Mouse (Mus musculus) neural tube, embryonic 11.5 days (tissue): Measurements from ENCODE around the gene Mif. TPM values are rescaled to one million over a fixed set of nuclear protein-coding genes. Genes with fewer than 3 reads are reported as not detected.
"Not testable (repeated sequence)": the region's sequence is repeated elsewhere in the genome, so short reads cannot be mapped to it uniquely, and the experiment has no call there.

Source experiments
- ATAC-seq: fragments of 200-750 bp; cut with Nextera tagmentation; 2 replicates; pipeline ENCODE4 v1.8.0; 2017; ENCODE audit warnings: moderate number of reproducible peaks, mild to moderate bottlenecking, moderate TSS enrichment, moderate library complexity; ENCODE audit not compliant: insufficient read depth, low FRiP score, low TSS enrichment
- DNase-seq: peaks from one replicate; pipeline ENCODE4 v3.0.0-alpha.2; 2015; ENCODE audit warnings: low spot score
- H3K27ac ChIP-seq: fragments of 300-500 bp; sonication (generic); 2 replicates; pipeline ENCODE4 v1.5.1; 2014; ENCODE audit warnings: low read depth, mild to moderate bottlenecking, low read length
- H3K27me3 ChIP-seq: fragments of 300-500 bp; sonication (generic); 2 replicates; pipeline ENCODE4 v1.6.1; 2014; ENCODE audit warnings: mild to moderate bottlenecking, low read length, mixed read lengths; ENCODE audit not compliant: control insufficient read depth, insufficient read depth
- H3K36me3 ChIP-seq: fragments of 300-500 bp; sonication (generic); 2 replicates; pipeline ENCODE4 v1.6.1; 2014; ENCODE audit warnings: mild to moderate bottlenecking, low read length, moderate library complexity, mixed read lengths; ENCODE audit not compliant: control insufficient read depth, insufficient read depth
- H3K4me1 ChIP-seq: fragments of 300-500 bp; sonication (generic); 2 replicates; pipeline ENCODE4 v1.6.1; 2014; ENCODE audit warnings: low read length, mixed read lengths; ENCODE audit not compliant: control insufficient read depth, insufficient read depth
- H3K4me2 ChIP-seq: fragments of 300-500 bp; sonication (generic); 2 replicates; pipeline ENCODE4 v1.6.1; 2014; ENCODE audit warnings: low read depth, mild to moderate bottlenecking, moderate library complexity
- H3K4me3 ChIP-seq: fragments of 300-500 bp; sonication (generic); 2 replicates; pipeline ENCODE4 v1.5.1; 2014; ENCODE audit warnings: low read depth, low read length
- H3K9ac ChIP-seq: fragments of 300-500 bp; sonication (generic); 2 replicates; pipeline ENCODE4 v1.6.1; 2014; ENCODE audit warnings: mild to moderate bottlenecking, low read length
- H3K9me3 ChIP-seq: fragments of 300-500 bp; sonication (generic); 2 replicates; pipeline ENCODE4 v1.6.1; 2016; ENCODE audit warnings: low read length; ENCODE audit not compliant: control insufficient read depth
- WGBS: fragments of 180-500 bp; shearing (Covaris S2); extraction: QIAGEN DNeasy Blood & Tissue Kit; methylation state at CpG from one replicate; pipeline ENCODE4 v1.1.7; 2014; 5-methylcytosine and 5-hydroxymethylcytosine counted together
- polyA plus RNA-seq: library from polyadenylated mRNA; unstranded; fragments of >200 nt; fragmentation: Nextera tagmentation; extraction: Ambion mirVana; gene quantifications from 2 replicates; pipeline ENCODE4 v1.2.1, GENCODE M21; 2014

Mif gene
- polyA plus RNA-seq: 2,352 and 2,361 TPM in 2 replicates

- H3K27me3 ChIP-seq, H3K36me3 ChIP-seq, H3K9me3 ChIP-seq: not testable (repeated sequence)
- peak; percentile 96 for DNase-seq
- Histone ChIP-seq H3K4me3 (peak within 1 kb of the TSS; percentile 70), H3K4me2 (peak within 1 kb of the TSS; percentile 80), H3K27ac (peak within 1 kb of the TSS; percentile 86), H3K9ac (peak within 1 kb of the TSS; percentile 95), H3K4me1 (peaks cover 10% of the 10 kb centered on the region; the same call in 1 of the 2 replicates)
- WGBS: 0% methylated on average over 40 of the region's 46 CpGs
- ATAC-seq: peak; percentile 95
These were observed at the start of gene Mif for GRCm38 (mm10) chr10:75859786-75860470. Mif (minus strand) TSS chr10:75860240.

DNA sequence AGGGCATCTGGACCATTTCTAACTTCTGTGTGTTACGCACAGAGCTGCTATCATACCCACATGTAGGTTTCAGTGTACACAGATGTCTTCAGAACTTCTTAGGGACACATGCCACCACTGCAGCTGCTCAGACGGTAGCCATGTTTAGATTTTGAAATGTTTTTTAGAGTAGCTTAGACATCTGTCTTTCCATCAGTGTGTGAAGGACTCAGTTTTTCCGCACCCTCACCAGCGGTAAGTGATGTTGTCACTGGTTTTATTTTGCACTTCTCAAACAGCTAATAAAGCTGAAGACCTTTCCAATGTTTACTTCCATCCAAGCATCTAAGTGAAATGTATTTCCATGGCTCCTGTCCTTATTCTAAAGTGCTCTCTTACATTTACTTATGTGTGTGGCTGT lies 46.8 kb upstream of the Mif start:
- 94% methylated on average over 4 of the region's 4 CpGs for WGBS
- H3K36me3 ChIP-seq: peaks cover 39% of the 10 kb centered on the region
- ATAC-seq: no peak

GRCm38 (mm10) chr10:75904391-75904790 lies 44.4 kb upstream of the Mif start:
- peaks cover 26% of the 10 kb centered on the region for H3K36me3 ChIP-seq
- H3K27ac ChIP-seq: no peak overlapping the region
- no peak overlapping the region for H3K9ac ChIP-seq
- H3K4me3 ChIP-seq: no peak overlapping the region
- no peak overlapping the region for H3K4me2 ChIP-seq
- no peaks in the 10 kb centered on the region for H3K9me3 ChIP-seq
- no peaks in the 10 kb centered on the region for H3K4me1 ChIP-seq
- no peak for ATAC-seq
- DNase-seq: peak; percentile 7
- WGBS: 89% methylated on average over 5 of the region's 5 CpGs
- no peaks in the 10 kb centered on the region for H3K27me3 ChIP-seq

More for the DNA sequence above, 46.8 kb upstream of the Mif start:
- no peaks in the 10 kb centered on the region for H3K9me3 ChIP-seq
- no peak overlapping the region for H3K9ac ChIP-seq
- no peak overlapping the region for H3K4me3 ChIP-seq
- H3K4me1 ChIP-seq: no peaks in the 10 kb centered on the region
- H3K4me2 ChIP-seq: no peak overlapping the region
- no peaks in the 10 kb centered on the region for H3K27me3 ChIP-seq
- peak; percentile 8 for DNase-seq
- no peak overlapping the region for H3K27ac ChIP-seq

DNA sequence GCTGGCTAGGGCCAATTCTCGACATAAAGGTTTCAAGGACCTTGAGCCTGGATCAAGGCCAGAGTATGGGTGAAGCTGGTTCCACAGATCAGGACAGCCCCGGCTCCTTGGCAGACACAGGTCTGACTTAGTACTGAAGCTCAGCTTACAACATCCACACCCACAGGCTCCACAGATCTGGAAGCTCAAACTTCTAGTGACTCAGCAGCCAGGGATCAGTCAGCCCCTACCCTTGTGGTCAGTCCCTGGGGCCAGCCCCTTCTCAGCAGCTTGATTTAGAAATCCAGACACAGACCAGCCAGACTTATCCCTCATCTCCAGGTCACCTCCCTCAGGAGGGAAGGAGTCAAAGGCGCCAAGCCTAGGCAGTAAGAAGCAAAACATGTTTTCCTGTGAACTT lies 38.8 kb upstream of the Mif start:
- Histone ChIP-seq H3K27ac (no peak overlapping the region), H3K4me1 (peaks cover 2% of the 10 kb centered on the region), H3K36me3 (peaks cover 33% of the 10 kb centered on the region), H3K9ac (no peak overlapping the region), H3K27me3 (no peaks in the 10 kb centered on the region), H3K9me3 (no peaks in the 10 kb centered on the region), H3K4me3 (no peak overlapping the region), H3K4me2 (no peak overlapping the region)
- DNase-seq: no peak
- no peak for ATAC-seq
- 86% methylated on average over 3 of the region's 3 CpGs for WGBS

GRCm38 (mm10) chr10:75898039-75898564 lies 38.1 kb upstream of the Mif start:
- Histone ChIP-seq H3K27ac (no peak overlapping the region), H3K9ac (no peak overlapping the region), H3K36me3 (peaks cover 26% of the 10 kb centered on the region), H3K4me1 (peaks cover 7% of the 10 kb centered on the region), H3K4me2 (no peak overlapping the region), H3K9me3 (no peaks in the 10 kb centered on the region), H3K4me3 (no peak overlapping the region), H3K27me3 (no peaks in the 10 kb centered on the region)
- ATAC-seq: no peak
- 77% methylated on average over 6 of the region's 6 CpGs for WGBS
- DNase-seq: no peak

GRCm38 (mm10) chr10:75897373-75897772 lies 37.3 kb upstream of the Mif start:
- H3K36me3 ChIP-seq: peaks cover 21% of the 10 kb centered on the region
- ATAC-seq (no peak), DNase-seq (peak; percentile 79)
- H3K9me3 ChIP-seq: no peaks in the 10 kb centered on the region
- H3K9ac ChIP-seq: no peak overlapping the region
- no peak overlapping the region for H3K27ac ChIP-seq
- H3K4me3 ChIP-seq: no peak overlapping the region
- no peaks in the 10 kb centered on the region for H3K27me3 ChIP-seq
- WGBS: 44% methylated on average over 6 of the region's 6 CpGs
- H3K4me2 ChIP-seq: no peak overlapping the region
- H3K4me1 ChIP-seq: peaks cover 10% of the 10 kb centered on the region

DNA sequence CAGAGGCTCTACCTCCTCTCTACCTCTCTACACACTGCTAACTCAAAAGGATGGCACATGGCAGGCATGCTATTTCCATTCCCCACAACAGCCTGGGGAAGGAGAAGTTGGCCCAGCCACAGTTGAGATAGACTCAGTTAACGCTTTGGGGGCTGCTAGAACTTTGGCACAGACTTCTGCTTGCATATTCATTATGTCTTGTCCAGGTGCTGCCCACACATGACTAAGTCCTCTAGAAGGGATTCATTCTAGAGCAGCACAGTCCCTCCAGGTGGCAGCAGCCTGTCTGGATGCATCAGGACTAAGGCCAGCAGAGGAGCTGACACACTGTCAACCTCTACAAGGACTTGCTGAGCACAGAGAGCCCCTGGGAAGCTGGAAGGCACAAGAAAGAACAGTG lies 36.2 kb upstream of the Mif start:
- Histone ChIP-seq H3K36me3 (peaks cover 13% of the 10 kb centered on the region; the same call in 1 of the 2 replicates), H3K9ac (no peak overlapping the region), H3K4me3 (no peak overlapping the region), H3K27me3 (no peaks in the 10 kb centered on the region), H3K27ac (no peak overlapping the region), H3K4me2 (no peak overlapping the region), H3K9me3 (no peaks in the 10 kb centered on the region), H3K4me1 (peaks cover 10% of the 10 kb centered on the region)
- WGBS: 96% methylated on average over 1 of the region's 1 CpGs
- no peak for ATAC-seq
- DNase-seq: no peak

- 88% methylated on average over 5 of the region's 5 CpGs for WGBS
- Histone ChIP-seq H3K4me1 (peaks cover 10% of the 10 kb centered on the region), H3K9me3 (no peaks in the 10 kb centered on the region), H3K36me3 (peaks cover 13% of the 10 kb centered on the region; the same call in 1 of the 2 replicates), H3K4me3 (no peak overlapping the region), H3K27ac (no peak overlapping the region), H3K9ac (no peak overlapping the region), H3K4me2 (no peak overlapping the region), H3K27me3 (no peaks in the 10 kb centered on the region)
- ATAC-seq (no peak), DNase-seq (no peak)
These were observed 35.7 kb upstream of the Mif start for GRCm38 (mm10) chr10:75895730-75896129.

DNA sequence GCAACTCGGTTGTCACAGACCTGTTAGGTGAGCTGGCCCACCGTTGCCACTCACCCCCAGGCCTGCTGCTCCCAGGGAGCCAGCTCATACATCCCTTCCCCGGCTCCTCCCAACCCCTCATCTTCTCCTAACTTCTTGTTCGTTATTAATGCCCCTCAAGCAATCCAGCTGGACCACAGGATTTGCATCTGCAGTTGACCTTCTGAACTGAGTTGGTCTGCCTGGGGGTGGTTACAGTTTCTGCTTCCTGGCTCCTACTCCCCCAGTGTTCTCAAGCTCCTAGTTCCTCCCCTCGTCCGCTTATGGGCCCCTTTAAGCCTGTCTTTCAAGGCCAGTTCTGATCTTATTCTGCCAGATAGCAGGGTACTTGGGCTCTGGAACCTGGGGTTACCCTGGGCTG lies 34.6 kb upstream of the Mif start:
- Histone ChIP-seq H3K27me3 (no peaks in the 10 kb centered on the region), H3K27ac (no peak overlapping the region), H3K36me3 (peaks cover 13% of the 10 kb centered on the region; the same call in 1 of the 2 replicates), H3K4me1 (peaks cover 10% of the 10 kb centered on the region), H3K4me3 (no peak overlapping the region), H3K4me2 (no peak overlapping the region), H3K9me3 (no peaks in the 10 kb centered on the region), H3K9ac (no peak overlapping the region)
- ATAC-seq: no peak
- 74% methylated on average over 6 of the region's 6 CpGs for WGBS
- DNase-seq: no peak
